Mouse (Mus musculus): ENCODE results near the gene Rel. TPM values are rescaled to one million over a fixed set of nuclear protein-coding genes. Genes with fewer than 3 reads are reported as not detected.
"Not testable (repeated sequence)": the region's sequence is repeated elsewhere in the genome, so short reads cannot be mapped to it uniquely, and the experiment has no call there.

Rel gene
- polyA plus RNA-seq, 1 experiment = 0.01 TPM

GRCm38 (mm10) chr11:23778787-23779201, 8.0 kb upstream of the Rel start:
- H3K27me3 ChIP-seq (ENCODE audit: control insufficient read depth) = no peaks in the 10 kb centered on the region; the same call in 1 of the 2 replicates
- no peaks in the 10 kb centered on the region for H3K9me3 ChIP-seq (ENCODE audit: control insufficient read depth, low read length)
- H3K4me3 ChIP-seq (replicated peaks) = no peak overlapping the region
- no peaks in the 10 kb centered on the region for H3K4me1 ChIP-seq (ENCODE audit: control insufficient read depth)
- H3K36me3 ChIP-seq (ENCODE audit: control insufficient read depth) = no peaks in the 10 kb centered on the region
- no peak for TF ChIP-seq GATA1 (IDR thresholded peaks at IDR 0.05; ENCODE audit: low read length)

GRCm38 (mm10) chr11:23772471-23772870, 1.7 kb upstream of the Rel start:
- Histone ChIP-seq H3K4me3 (replicated peaks) (no peak overlapping the region), H3K36me3 (ENCODE audit: control insufficient read depth) (no peaks in the 10 kb centered on the region), H3K4me1 (ENCODE audit: control insufficient read depth) (peaks cover 16% of the 10 kb centered on the region), H3K9me3 (ENCODE audit: control insufficient read depth, low read length) (no peaks in the 10 kb centered on the region), H3K27me3 (ENCODE audit: control insufficient read depth) (peaks cover 54% of the 10 kb centered on the region)
- no peak for TF ChIP-seq GATA1 (IDR thresholded peaks at IDR 0.05; ENCODE audit: low read length)
- TF ChIP-seq TAL1 (IDR thresholded peaks at IDR 0.05; ENCODE audit: low read length) = no peak

DNA sequence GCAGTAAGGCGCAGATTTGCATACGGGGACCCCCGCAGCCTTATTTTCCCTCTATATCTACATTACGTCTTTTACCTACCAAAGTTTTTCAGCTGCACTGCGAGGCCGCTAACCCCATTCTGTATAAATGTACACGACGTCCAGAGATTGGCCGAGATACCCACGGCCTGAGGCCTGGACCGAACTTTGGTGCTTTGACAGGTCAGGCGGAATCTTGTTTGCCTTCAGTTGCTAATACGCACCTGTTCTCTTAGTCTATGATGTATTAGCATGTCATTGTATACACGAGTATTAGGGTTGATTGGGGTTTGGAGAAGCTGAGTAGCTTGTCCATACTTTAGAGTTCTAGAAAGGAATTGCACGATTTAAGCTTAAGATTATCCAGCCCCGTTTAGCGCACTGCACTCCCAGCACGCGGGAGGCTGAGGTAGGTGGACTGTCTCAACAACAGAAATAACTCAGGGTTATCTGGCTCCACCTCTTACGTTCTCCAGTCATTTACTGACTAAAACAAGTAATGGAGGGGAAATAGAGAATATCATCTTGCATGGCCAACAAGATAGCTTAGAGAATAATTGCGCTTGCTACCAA, 832 bp upstream of the Rel start:
- TF ChIP-seq TAL1 (IDR thresholded peaks at IDR 0.05; ENCODE audit: low read length) (no peak), GATA1 (IDR thresholded peaks at IDR 0.05; ENCODE audit: low read length) (no peak)
- H3K27me3 ChIP-seq (ENCODE audit: control insufficient read depth) = peaks cover 54% of the 10 kb centered on the region
- peak overlapping the region; percentile 71 for H3K4me3 ChIP-seq (replicated peaks)
- peaks cover 16% of the 10 kb centered on the region for H3K4me1 ChIP-seq (ENCODE audit: control insufficient read depth)
- H3K36me3 ChIP-seq (ENCODE audit: control insufficient read depth) = no peaks in the 10 kb centered on the region
- H3K9me3 ChIP-seq (ENCODE audit: control insufficient read depth, low read length) = no peaks in the 10 kb centered on the region

GRCm38 (mm10) chr11:23770510-23770759, 335 bp downstream of the Rel start:
- Histone ChIP-seq H3K36me3 (ENCODE audit: control insufficient read depth) (no peaks in the 10 kb centered on the region), H3K9me3 (ENCODE audit: control insufficient read depth, low read length) (no peaks in the 10 kb centered on the region), H3K4me1 (ENCODE audit: control insufficient read depth) (peaks cover 16% of the 10 kb centered on the region), H3K4me3 (replicated peaks) (peak overlapping the region; percentile 71), H3K27me3 (ENCODE audit: control insufficient read depth) (peaks cover 54% of the 10 kb centered on the region)
- no peak for TF ChIP-seq GATA1 (IDR thresholded peaks at IDR 0.05; ENCODE audit: low read length)
- TF ChIP-seq TAL1 (IDR thresholded peaks at IDR 0.05; ENCODE audit: low read length) = no peak

DNA sequence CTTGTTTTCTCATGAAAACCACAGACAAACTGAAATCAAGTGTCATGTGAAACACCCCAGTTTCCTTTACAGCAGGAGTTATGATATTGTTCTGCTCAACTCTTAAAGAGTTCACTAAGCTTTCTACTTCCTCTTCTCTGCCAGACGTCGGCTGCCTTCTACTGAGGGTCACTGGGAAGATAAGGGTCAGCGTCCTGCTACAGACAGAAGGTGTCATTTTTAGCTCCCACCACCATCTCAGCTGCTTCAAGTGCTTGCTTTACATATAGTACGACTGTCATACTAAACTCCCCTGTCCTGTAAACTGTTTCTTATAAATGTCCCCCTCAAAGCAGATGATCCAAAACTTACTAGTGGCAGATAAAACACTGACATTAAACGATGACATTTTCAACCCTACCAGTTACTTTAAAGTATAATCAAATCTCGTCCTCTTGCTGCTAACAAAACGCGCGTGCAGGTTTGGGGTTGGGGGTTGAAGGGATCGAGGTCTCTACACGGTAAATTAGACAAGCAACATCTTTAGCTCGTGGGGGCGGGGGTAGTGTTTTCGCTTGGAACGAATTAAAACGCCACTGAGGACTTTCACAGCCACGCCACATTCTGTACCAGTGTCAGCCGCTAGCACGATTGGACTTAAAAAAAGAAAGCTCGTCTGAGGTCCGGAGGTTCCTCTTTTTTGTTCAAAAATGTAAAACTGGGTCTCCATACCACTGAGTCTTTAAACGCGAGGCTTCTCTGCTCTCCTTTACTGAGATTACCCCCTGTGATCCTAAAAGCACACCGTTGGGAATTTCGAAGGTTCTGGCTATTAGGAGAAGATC, 872 bp downstream of the Rel start:
- Histone ChIP-seq H3K4me1 (ENCODE audit: control insufficient read depth) (peaks cover 16% of the 10 kb centered on the region), H3K36me3 (ENCODE audit: control insufficient read depth) (no peaks in the 10 kb centered on the region), H3K4me3 (replicated peaks) (peak overlapping the region; percentile 71), H3K9me3 (ENCODE audit: control insufficient read depth, low read length) (no peaks in the 10 kb centered on the region), H3K27me3 (ENCODE audit: control insufficient read depth) (peaks cover 54% of the 10 kb centered on the region)
- no peak for TF ChIP-seq TAL1 (IDR thresholded peaks at IDR 0.05; ENCODE audit: low read length)
- no peak for TF ChIP-seq GATA1 (IDR thresholded peaks at IDR 0.05; ENCODE audit: low read length)

- TF ChIP-seq TAL1 (IDR thresholded peaks at IDR 0.05; ENCODE audit: low read length) (no peak), GATA1 (IDR thresholded peaks at IDR 0.05; ENCODE audit: low read length) (no peak)
- H3K36me3 ChIP-seq (ENCODE audit: control insufficient read depth) = no peaks in the 10 kb centered on the region
- H3K4me1 ChIP-seq (ENCODE audit: control insufficient read depth) = peaks cover 16% of the 10 kb centered on the region
- H3K4me3 ChIP-seq (replicated peaks) = no peak overlapping the region
- peaks cover 54% of the 10 kb centered on the region for H3K27me3 ChIP-seq (ENCODE audit: control insufficient read depth)
- no peaks in the 10 kb centered on the region for H3K9me3 ChIP-seq (ENCODE audit: control insufficient read depth, low read length)
Observed at GRCm38 (mm10) chr11:23769033-23769432, 1.7 kb downstream of the Rel start.

- no peak overlapping the region for H3K4me3 ChIP-seq (replicated peaks)
- TF ChIP-seq TAL1 (IDR thresholded peaks at IDR 0.05; ENCODE audit: low read length) = no peak
- TF ChIP-seq GATA1 (IDR thresholded peaks at IDR 0.05; ENCODE audit: low read length) = no peak
- no peaks in the 10 kb centered on the region for H3K36me3 ChIP-seq (ENCODE audit: control insufficient read depth)
- H3K27me3 ChIP-seq (ENCODE audit: control insufficient read depth) = peaks cover 50% of the 10 kb centered on the region
- no peaks in the 10 kb centered on the region for H3K9me3 ChIP-seq (ENCODE audit: control insufficient read depth, low read length)
- peaks cover 16% of the 10 kb centered on the region for H3K4me1 ChIP-seq (ENCODE audit: control insufficient read depth)
Observed at GRCm38 (mm10) chr11:23767928-23768327, 2.8 kb downstream of the Rel start.

GRCm38 (mm10) chr11:23767369-23767768, 3.4 kb downstream of the Rel start:
- H3K4me3 ChIP-seq (replicated peaks); H3K36me3 ChIP-seq (ENCODE audit: control insufficient read depth); H3K9me3 ChIP-seq (ENCODE audit: control insufficient read depth, low read length): not testable (repeated sequence)
- peaks cover 16% of the 10 kb centered on the region for H3K4me1 ChIP-seq (ENCODE audit: control insufficient read depth)
- peaks cover 45% of the 10 kb centered on the region for H3K27me3 ChIP-seq (ENCODE audit: control insufficient read depth)

GRCm38 (mm10) chr11:23762635-23763034, 8.1 kb downstream of the Rel start:
- no peak overlapping the region for H3K4me3 ChIP-seq (replicated peaks)
- no peaks in the 10 kb centered on the region for H3K9me3 ChIP-seq (ENCODE audit: control insufficient read depth, low read length)
- TF ChIP-seq GATA1 (IDR thresholded peaks at IDR 0.05; ENCODE audit: low read length) (no peak), TAL1 (IDR thresholded peaks at IDR 0.05; ENCODE audit: low read length) (no peak)
- no peaks in the 10 kb centered on the region for H3K4me1 ChIP-seq (ENCODE audit: control insufficient read depth)
- H3K27me3 ChIP-seq (ENCODE audit: control insufficient read depth) = no peaks in the 10 kb centered on the region
- no peaks in the 10 kb centered on the region for H3K36me3 ChIP-seq (ENCODE audit: control insufficient read depth)

DNA sequence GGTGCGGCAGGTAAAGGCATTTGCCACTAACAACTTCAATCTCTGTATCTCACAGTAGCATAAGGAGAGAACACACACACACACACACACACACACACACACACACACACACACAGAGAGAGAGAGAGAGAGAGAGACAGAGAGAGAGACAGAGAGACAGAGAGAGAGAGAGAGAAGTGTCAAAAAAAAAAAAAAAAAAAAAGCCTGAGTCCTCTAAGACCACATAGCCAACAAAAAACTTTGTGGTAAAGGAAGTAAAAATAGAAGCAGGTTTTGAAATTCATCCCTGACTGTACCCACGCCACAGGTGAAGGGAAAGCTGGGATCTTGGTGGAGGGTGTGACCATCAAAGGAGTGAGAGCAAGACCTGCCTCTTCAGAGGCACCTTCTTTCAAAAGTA, 12.6 kb downstream of the Rel start:
- H3K4me1 ChIP-seq (ENCODE audit: control insufficient read depth) = no peaks in the 10 kb centered on the region
- H3K9me3 ChIP-seq (ENCODE audit: control insufficient read depth, low read length) = no peaks in the 10 kb centered on the region
- H3K36me3 ChIP-seq (ENCODE audit: control insufficient read depth) = no peaks in the 10 kb centered on the region
- H3K27me3 ChIP-seq (ENCODE audit: control insufficient read depth) = no peaks in the 10 kb centered on the region
- H3K4me3 ChIP-seq (replicated peaks) = no peak overlapping the region
- TF ChIP-seq TAL1 (IDR thresholded peaks at IDR 0.05; ENCODE audit: low read length) (no peak), GATA1 (IDR thresholded peaks at IDR 0.05; ENCODE audit: low read length) (no peak)
